Mouse (Mus musculus) mesoderm, embryonic 11.5 days (tissue): ENCODE measurements around the gene Srp54b.
"Not testable (repeated sequence)": the region's sequence is repeated elsewhere in the genome, so short reads cannot be mapped to it uniquely, and the experiment has no call there.

ENCODE experiments used
- DNase-seq: peaks from one replicate; pipeline ENCODE4 v3.0.0-alpha.2; 2012; ENCODE audit warnings: low read depth, low spot score

The Srp54b gene

DNA sequence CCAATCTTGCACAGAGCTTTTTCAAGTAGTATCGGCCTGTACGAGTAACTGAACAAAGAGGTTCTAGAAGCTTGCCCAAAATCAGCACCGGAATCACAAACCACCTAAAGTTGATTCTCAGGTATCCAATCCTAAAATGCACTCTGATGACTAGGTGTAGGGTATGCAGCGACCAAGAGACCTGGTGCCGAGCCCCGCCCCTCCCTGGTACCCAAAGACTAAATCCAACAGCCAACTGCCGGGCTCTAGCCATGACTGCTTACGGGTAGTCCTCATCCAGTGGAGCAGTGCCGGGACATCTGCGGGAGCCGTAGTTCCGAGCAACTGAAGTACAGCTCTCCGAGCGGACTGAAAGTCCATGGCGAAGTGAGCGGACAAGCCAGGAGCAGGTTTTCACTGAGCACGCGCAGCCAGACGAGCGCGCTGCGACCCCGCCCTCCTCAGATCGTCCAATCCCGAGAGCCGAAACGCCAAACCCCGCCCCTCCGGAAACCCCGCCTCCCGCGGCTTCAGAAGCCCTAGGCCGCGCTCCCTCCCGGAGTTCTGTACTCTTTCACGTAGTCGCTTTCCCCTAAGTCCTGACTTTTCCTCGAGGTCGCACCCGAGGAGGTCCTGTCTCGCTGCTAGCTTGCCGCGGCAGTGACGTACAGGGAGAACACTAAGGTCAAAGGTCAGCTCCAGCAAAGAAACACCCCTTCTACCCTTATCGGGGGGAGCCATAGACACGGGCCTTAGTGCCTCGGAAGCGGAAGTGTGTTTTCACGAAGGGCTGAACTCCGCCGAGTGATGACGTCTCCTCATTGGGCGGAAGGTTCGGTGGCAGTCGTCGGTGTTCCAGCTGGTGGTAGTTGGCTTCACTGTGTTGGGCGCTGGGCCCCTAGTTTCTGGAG lies at the start of gene Srp54b:
Gene Srp54b, plus strand, starts transcription at position 546 of the 890 bp plus-strand sequence.
- not testable (repeated sequence) for DNase-seq

DNA sequence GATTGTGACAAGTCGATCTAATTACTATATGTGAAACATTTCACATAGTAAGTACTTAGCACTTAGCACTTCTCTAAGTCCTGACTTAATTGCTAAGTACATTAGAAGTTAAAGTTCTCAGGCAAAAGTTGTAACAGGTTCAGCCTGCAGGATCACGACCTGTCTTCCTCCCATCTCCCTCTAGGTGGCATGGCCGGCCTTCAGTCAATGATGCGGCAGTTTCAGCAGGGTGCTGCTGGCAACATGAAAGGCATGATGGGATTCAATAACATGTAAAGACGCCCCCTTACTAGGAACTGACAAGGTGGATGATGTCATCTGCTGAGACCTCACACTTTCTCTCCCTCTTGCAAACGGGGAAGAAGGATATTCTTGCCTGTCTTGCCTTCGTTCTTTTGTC lies 42.3 kb upstream of the Srp54b start:
- not testable (repeated sequence) for DNase-seq

DNA sequence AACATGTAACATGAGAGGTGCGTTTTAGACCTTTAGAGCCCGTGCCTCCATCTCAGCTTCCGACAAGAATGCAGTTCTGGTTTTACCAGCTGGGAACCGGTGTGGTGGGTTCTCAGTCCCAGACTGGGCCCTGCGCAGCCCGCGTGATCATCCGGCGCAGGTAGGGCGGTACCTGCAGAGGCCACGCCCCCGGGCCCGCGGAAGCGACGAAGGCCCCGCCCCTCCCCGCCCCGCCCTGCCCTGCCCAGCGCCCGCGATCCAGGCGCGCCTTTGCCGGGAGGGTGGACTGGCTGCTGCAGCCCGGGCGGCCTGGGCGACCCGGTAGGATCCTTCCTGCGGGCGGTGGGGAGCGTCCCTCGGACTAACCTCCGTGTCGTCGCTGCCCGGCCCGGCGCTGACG lies 30.7 kb upstream of the Srp54b start, which contains the start of gene Fam177a:
Gene Fam177a, plus strand, starts transcription at position 228 of the 400 bp plus-strand sequence.
- not testable (repeated sequence) for DNase-seq

DNA sequence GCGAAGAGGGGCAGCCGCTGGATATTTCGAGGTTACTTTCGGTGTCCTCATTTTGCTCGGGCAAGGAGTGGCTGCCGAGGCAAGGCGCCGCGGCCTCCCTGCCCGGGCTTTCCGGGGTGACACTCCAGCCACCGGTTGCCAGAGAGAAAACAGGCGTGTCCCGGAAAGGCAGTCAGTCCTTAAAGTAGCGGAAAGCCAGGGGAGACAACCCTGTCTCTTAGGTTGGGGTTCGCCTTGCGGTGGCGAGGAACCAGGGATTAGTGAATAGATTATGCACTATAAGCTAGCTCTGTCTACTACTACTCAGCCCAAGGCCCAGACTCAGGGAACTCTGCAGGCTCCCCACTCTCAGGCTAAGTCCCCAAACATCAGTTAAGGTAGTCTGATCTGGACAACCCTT lies 30.2 kb upstream of the Srp54b start:
- DNase-seq = not testable (repeated sequence)

DNA sequence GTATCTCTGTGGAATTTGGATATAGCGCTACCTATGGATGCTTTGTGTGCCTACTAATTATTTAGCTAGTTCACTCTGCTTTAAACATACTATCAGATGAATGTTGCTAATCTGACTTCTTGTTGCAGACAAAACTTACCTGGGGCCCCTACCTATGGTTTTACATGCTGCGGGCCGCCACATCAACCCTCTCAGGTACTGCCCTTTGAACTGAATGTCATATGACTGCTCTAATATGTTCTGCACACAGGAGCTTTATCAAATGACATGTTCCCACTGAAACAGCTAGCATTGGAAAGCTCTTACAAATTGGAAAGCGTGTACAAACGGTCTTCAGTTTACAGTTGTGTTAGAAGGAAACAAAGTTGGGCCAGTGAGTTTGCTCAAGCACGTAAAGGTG lies 19.4 kb upstream of the Srp54b start:
- not testable (repeated sequence) for DNase-seq

DNA sequence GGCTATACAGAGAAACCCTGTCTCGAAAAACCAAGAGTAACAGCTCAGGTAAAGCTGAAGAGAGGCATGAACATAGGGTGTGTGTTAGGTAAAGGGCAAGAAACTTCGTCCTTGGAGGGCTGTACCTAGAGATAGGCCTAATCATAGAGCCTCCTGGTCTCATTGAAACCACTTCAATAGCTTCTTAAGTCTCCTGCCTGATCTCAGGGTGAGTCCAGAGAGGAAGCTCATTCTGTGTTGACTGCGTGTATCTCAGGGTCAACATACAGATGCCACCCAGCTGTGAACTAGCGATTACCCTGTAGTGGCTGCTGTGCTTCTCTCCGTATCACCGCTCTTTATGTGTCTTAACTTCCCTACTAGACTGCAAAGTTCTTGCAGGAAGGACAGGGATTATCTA lies 17.0 kb upstream of the Srp54b start:
- not testable (repeated sequence) for DNase-seq

DNA sequence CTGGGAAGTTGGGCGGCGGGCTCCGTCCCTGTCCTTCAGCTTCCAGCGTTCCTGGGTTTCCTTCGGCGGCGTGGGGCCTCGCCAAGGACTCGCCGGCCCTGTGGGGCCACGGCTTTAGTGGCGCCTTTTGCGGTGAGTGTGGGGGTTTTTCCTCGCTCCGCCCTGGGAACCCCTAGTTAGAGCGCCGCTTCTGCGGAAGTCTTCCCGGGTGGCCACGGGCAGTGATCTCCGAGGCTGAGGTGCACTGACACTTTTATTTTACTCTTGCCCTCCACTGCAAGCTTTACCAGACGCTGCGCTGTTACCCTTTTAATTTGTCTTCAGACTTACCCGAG lies 512 bp downstream of the Srp54b start:
- not testable (repeated sequence) for DNase-seq

DNA sequence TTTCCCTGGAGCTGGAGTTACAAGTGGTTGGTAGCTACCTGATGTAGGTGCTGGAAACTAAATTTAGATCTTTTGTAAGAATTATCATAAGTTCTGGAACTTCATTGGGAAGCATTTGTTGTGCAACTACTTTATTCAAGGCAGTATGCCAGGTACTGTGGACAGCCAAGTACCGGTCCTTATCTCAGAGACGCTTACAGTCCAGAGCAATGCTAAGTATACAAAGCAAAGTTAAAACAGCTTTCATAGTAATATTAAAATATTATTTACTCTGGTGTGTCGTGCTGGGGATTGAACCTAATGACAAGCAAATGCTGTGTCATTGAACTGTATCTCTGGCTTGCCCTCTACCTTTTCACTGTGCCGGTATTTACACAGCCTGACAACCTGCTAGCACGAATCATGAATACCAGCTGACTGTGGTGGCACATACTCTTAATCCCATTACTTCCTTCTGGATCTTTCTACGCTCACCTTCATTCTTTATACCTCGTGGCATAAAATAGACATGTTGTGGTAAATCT lies 12.2 kb downstream of the Srp54b start:
- not testable (repeated sequence) for DNase-seq

DNA sequence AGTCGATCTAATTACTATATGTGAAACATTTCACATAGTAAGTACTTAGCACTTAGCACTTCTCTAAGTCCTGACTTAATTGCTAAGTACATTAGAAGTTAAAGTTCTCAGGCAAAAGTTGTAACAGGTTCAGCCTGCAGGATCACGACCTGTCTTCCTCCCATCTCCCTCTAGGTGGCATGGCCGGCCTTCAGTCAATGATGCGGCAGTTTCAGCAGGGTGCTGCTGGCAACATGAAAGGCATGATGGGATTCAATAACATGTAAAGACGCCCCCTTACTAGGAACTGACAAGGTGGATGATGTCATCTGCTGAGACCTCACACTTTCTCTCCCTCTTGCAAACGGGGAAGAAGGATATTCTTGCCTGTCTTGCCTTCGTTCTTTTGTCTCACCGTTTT lies 32.8 kb downstream of the Srp54b start:
- DNase-seq = not testable (repeated sequence)

DNA sequence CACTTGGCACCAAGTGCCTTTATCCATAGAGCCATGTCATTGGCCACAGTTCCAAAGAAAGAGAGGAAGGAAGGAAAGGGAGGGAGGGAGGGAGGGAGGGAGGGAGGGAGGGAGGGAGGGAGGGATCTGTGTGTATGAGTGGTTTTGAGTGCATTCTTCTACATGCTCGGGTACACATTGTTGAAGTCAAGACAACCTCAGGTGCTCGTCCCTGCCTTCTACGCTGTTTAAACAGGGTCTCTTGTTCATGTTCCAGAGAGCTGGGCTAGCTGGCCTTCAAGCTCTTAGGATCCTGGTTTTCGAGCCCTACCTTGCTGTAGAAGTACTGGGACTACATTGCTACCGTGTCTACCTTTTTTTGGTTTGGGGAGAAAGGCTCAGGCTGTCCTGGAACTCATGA lies 34.2 kb downstream of the Srp54b start:
- not testable (repeated sequence) for DNase-seq

DNA sequence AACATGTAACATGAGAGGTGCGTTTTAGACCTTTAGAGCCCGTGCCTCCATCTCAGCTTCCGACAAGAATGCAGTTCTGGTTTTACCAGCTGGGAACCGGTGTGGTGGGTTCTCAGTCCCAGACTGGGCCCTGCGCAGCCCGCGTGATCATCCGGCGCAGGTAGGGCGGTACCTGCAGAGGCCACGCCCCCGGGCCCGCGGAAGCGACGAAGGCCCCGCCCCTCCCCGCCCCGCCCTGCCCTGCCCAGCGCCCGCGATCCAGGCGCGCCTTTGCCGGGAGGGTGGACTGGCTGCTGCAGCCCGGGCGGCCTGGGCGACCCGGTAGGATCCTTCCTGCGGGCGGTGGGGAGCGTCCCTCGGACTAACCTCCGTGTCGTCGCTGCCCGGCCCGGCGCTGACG lies 44.4 kb downstream of the Srp54b start, which contains the start of gene 1700047I17Rik2:
Gene 1700047I17Rik2, plus strand, starts transcription at position 287 of the 400 bp plus-strand sequence.
- not testable (repeated sequence) for DNase-seq

DNA sequence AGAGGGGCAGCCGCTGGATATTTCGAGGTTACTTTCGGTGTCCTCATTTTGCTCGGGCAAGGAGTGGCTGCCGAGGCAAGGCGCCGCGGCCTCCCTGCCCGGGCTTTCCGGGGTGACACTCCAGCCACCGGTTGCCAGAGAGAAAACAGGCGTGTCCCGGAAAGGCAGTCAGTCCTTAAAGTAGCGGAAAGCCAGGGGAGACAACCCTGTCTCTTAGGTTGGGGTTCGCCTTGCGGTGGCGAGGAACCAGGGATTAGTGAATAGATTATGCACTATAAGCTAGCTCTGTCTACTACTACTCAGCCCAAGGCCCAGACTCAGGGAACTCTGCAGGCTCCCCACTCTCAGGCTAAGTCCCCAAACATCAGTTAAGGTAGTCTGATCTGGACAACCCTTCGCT lies 44.9 kb downstream of the Srp54b start:
- DNase-seq = not testable (repeated sequence)

DNA sequence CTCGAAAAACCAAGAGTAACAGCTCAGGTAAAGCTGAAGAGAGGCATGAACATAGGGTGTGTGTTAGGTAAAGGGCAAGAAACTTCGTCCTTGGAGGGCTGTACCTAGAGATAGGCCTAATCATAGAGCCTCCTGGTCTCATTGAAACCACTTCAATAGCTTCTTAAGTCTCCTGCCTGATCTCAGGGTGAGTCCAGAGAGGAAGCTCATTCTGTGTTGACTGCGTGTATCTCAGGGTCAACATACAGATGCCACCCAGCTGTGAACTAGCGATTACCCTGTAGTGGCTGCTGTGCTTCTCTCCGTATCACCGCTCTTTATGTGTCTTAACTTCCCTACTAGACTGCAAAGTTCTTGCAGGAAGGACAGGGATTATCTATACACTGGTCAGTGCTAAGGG lies 58.0 kb downstream of the Srp54b start:
- DNase-seq = not testable (repeated sequence)

DNA sequence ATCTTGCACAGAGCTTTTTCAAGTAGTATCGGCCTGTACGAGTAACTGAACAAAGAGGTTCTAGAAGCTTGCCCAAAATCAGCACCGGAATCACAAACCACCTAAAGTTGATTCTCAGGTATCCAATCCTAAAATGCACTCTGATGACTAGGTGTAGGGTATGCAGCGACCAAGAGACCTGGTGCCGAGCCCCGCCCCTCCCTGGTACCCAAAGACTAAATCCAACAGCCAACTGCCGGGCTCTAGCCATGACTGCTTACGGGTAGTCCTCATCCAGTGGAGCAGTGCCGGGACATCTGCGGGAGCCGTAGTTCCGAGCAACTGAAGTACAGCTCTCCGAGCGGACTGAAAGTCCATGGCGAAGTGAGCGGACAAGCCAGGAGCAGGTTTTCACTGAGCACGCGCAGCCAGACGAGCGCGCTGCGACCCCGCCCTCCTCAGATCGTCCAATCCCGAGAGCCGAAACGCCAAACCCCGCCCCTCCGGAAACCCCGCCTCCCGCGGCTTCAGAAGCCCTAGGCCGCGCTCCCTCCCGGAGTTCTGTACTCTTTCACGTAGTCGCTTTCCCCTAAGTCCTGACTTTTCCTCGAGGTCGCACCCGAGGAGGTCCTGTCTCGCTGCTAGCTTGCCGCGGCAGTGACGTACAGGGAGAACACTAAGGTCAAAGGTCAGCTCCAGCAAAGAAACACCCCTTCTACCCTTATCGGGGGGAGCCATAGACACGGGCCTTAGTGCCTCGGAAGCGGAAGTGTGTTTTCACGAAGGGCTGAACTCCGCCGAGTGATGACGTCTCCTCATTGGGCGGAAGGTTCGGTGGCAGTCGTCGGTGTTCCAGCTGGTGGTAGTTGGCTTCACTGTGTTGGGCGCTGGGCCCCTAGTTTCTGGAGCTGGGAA lies 75.0 kb downstream of the Srp54b start, which contains the start of gene Srp54c:
Gene Srp54c, plus strand, starts transcription at position 543 of the 894 bp plus-strand sequence.
- not testable (repeated sequence) for DNase-seq

DNA sequence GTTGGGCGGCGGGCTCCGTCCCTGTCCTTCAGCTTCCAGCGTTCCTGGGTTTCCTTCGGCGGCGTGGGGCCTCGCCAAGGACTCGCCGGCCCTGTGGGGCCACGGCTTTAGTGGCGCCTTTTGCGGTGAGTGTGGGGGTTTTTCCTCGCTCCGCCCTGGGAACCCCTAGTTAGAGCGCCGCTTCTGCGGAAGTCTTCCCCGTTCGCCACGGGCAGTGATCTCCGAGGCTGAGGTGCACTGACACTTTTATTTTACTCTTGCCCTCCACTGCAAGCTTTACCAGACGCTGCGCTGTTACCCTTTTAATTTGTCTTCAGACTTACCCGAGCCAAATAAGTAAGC lies 75.6 kb downstream of the Srp54b start:
- DNase-seq = not testable (repeated sequence)
